Mouse (Mus musculus) heart, adult 18-20 months (tissue): ENCODE data around the gene Atp6v1g1. TPM values are rescaled to one million over a fixed set of nuclear protein-coding genes. Genes with fewer than 3 reads are reported as not detected.

ENCODE experiments used
- DNase-seq, 2 experiments: peaks; one replicate each; pipeline ENCODE4 v3.0.0; 2021 to 2022; ENCODE audit warnings: mixed read lengths in 1 of 2
- long read RNA-seq, 2 experiments: library from polyadenylated mRNA; stranded (forward); transcript quantifications; one replicate each; pipeline ENCODE4 v2.0.0; 2021
- total RNA-seq, 2 experiments: library from RNA; stranded (reverse); gene quantifications; 2 replicates each; pipeline ENCODE4 v1.2.3; 2021

Gene Atp6v1g1
- total RNA-seq = 100 to 1,000 TPM; 143 to 157 TPM
- long read RNA-seq, experiment 1, transcript Atp6v1g1-201 (3 exons, 1,135 nt) = major isoform, 225 of 243 reads
- long read RNA-seq, experiment 1, partial matches to known transcripts = 7 of 243 reads
- long read RNA-seq, experiment 1, other reads (novel, unspliced or antisense) = 11 of 243 reads
- long read RNA-seq, experiment 2, transcript Atp6v1g1-201 (3 exons, 1,135 nt) = major isoform, 153 of 165 reads
- long read RNA-seq, experiment 2, partial matches to known transcripts = 7 of 165 reads
- long read RNA-seq, experiment 2, other reads (novel, unspliced or antisense) = 5 of 165 reads

DNA sequence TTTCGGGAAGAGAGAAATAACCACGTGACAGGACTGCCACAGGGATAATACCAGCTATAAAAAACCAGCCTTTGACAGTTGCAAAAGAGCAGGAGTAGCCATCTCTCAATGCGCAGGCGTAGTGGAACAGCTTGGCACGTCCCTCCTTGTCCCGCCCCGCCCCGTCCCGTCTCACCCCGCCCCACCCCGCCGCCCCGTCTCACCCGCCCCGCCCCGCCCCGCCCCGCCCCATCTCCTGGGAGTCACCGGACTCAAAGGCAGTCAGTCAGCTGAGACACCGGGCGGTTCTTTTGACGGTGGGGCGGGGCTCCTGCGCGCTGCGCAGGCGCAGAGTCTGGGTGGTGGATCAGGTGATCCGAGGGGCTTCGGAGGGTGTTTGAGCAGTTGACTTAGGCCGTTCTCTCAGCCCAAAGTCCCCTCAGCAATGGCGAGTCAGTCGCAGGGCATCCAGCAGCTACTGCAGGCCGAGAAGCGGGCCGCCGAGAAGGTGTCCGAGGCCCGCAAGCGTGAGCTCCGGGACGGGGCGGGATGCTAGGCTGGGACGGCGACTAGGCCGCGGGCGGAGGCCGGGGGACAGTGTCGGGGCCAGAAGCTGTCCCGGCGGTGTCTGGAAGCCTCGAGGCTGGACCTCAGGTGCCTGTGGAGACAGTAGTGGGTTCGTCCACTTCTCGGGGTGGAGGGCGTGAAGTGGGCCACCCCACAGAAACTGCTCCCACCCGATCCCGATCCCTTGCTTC, at the start of gene Atp6v1g1:
Atp6v1g1 (plus strand) TSS at position 279 of the 737 bp plus-strand sequence.
- DNase-seq = peak; percentile 97 to 98

DNA sequence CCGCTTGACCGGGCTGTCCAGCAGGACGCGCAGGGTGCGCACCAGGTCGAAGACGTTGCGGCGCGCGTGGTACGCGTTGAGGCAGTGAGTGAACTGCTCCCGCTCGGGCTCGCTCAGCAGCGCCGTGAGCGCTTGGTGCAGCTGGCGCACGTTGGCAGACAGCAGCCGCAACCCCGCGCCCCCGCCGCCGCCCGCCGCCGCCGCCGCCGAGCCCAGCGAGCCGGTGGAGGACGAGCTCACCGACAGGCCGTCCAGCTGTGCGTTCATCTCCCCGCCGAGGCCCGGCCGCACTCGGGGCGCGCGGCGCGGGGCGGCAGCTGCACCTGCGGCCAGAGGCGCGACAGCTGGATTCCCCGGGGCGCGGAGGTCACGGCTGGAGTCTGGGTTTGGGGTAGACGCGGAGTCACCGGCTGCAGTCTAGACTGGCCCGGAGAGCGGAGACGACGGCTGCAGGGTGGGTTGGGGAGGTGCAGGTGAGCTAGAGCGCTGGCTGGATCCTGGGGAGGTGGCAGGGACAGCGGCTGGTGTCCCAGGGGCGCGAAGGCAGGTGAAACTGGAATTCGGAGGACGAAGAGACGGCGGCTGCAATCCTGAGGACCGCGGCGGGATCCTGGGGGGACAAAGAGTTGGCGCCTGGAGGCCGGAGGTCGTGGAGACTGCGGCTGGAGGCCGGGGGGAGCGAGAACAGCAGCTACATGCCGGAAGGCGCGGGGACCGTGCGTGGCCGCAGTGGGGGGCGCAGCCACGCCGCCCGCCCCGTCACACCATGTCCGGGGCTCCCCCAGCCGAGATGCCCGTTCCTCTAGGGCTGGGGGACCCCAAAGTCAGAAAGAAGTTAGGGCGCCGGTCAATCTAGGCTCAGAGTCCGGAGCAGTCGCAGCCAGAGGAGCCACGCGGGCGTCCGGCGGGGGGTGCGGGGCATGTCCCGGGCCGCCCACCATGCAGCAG, 49.3 kb upstream of the Atp6v1g1 start:
- DNase-seq = peak; percentile 31 to 43

DNA sequence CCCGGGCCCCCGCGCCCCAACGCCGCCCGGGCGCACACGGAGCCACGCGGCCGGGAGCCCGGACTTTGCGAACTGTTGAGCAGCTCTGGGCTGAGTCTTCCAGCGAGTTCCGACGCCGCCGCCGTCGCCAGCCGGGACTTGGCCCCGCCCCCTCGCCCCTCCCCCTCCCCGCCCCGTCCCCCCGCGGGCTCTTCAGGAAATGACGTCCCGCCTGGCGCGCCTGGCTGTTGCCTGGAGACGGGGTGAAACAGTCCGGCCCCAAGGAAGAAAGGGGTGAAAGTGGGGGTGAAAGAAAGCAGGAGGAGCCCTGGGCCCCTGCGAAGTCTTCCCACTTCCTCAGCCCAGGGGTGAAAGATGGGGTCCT, 48.7 kb upstream of the Atp6v1g1 start, which contains the start of gene Whrn:
Whrn (minus strand) TSS at position 77 of the 364 bp plus-strand sequence.
- peak; percentile 82 to 86 for DNase-seq

DNA sequence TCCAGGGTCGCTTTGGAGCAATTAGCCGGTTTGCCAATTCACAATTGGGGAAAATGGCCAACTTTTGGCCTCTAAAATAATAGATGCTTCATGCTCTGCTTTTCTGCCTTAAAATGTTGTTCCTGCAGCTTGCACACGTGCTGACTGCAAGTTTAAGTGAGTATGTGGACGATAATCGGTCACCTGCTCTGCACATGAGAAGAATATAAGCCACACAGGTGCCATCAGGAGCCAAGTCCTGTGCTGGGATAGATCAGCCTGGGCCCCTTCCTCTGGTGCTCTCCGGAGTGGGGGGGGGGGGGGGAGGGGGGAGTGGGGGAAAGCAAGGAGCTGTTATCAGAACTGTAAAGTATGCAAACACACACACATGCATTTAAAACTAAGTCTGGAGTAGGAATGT, 48.3 kb upstream of the Atp6v1g1 start:
- no peak for DNase-seq

DNA sequence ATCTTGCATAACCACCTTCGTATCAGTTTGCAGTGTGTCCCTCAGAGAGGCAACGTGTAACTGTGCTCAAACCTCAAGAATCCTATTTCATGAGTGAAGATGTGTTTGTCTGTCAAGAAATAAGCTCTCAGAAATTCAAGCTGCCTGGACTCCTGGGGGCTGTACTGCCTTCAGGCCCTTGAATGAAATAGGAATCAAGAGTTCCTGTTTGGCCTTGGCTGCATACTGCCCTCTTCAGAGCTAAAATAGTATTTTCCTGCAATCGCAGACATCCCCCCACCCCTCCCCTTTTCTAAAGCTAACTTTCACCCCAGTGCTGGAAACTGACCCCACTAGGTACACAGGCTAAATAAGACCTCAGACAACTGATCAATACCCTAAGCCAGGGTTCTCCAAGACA, 46.2 kb upstream of the Atp6v1g1 start:
- DNase-seq = no peak

DNA sequence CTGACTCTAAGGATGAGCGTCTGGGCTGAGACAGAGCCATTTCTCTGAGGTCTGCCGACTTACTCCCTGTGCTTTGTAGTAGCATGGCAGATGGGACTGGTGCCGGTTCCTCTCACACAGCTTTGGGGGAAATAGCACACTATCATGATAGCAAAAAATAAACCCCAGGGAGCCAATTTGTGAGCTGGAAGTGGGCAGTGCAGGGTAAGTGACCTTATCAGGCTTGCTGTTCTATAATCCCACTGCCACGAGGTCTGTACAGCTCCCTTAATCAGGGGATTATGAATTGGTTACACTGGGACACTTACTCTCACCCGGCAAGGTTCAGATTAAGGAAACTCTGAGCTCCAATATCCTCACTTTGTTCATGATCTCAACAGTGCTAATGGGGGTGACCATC, 43.5 kb upstream of the Atp6v1g1 start:
- no peak for DNase-seq

DNA sequence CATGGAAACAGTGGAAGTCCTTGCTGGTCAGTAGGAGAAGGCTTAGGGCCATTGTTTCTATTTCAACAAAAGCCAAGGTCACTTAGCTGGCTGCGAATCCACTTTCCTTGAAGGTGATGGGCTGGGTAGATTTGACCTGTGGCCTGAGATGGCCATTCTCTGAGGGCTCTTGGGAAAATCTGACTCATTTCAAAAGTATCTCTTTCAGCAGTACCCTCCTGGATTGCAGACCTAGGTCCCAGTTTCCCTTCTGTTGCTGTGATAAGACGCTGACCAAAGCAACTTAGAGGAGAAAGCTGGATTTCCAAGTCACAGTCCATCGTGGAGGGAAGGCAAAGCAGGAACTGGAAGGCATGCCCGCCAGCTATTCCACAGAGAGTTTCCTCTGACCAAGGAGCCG, 40.6 kb upstream of the Atp6v1g1 start:
- DNase-seq = no peak

DNA sequence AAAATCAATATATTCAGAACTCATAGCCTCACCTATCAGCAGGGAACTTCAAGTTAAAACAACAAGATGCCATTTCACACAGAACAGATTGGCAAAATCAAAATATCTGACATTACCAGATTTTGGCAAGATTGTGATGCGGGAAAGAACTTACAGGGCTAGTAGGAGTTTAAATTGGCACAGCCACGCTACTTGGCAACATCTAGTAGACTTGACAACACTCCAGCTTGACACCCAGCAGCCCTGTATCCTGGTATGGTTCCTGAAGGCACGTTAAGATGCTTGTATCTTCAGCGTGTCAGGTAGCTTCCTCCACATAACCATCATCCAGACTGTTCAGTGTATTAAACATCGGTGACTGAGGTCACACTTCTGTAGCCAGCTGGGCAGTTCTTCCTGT, 37.1 kb upstream of the Atp6v1g1 start:
- DNase-seq = no peak

DNA sequence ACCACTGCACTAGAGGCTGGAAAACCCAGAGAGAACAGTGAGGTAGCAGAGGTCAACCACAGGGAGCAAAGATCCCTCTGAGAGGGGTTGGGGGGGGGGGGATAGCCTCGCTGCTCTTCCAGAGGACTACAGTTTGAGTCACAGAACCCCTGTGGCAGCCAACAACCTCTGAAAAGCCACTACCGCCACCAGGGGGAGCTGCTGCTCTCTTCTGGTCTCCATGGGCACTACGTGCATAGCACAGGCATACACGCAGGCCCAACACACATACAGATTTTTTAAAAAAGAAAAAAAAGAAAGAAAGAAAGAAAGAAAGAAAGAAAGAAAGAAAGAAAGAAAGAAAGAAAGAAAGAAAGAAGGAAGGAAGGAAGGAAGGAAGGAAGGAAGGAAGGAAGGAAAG, 36.3 kb upstream of the Atp6v1g1 start:
- DNase-seq = peak; percentile 74 to 94

DNA sequence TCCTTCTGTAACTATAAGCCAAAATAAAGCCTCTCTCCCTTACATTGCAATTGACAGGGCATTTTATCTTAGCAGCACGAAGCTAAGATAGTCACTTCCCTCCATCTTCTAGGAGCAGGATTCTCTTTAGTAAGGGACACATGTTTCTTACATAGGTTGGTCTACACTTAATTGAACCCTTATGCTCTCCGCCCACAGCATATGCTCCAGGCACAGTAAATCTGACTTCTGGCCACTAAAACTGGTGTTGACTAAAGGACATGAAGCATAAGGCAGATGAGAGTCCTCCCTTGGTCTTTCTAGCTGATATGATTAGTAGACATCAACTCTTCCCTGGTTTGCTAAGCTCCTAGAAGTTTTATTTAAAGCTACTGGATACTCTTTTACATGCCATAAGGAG, 31.7 kb upstream of the Atp6v1g1 start:
- DNase-seq = no peak

DNA sequence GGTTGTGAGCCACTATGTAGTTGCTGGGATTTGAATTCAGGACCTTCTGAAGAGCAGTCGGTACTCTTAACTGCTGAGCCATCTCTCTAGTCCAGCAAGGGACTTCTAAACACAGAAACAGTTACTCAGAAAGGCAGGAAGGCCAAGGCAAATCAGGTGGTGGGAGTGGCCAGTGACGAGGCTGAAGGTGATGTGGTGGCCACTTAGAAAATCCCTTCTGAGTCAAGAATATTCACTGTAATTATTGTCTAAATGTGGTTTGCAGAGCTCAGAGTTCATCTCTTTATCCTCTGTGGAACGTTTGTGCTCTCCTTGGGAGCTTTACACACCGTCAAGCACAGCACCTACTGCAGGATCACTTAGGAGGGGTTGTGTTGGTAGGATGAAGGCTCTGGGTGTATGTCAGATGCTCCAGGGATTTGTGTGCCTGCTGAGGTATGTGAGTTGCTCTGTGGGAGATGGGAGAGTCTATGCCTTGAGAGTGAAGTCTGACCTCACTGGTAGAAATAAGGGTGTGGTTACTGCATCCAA, 30.1 kb upstream of the Atp6v1g1 start:
- no peak for DNase-seq

DNA sequence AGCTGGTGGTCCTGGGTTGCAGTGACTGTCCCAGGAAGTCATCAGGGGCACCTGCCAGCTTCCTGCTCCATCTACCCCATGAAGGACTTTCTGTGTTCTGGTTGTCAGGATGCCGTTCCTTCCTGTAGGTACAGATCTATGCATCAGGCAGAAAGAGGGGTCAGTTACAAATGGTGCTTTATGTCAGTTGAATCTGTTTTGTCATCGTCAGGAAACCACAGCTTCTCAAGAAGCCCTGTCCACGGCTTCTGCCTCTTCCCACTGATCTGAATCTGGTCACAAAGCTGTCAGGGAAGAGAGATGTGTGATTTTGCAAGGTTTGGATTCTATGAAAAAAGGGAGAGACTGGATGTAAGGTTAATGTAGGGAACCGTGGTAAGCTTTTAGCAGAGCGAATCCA, 29.6 kb upstream of the Atp6v1g1 start:
- DNase-seq = no peak

DNA sequence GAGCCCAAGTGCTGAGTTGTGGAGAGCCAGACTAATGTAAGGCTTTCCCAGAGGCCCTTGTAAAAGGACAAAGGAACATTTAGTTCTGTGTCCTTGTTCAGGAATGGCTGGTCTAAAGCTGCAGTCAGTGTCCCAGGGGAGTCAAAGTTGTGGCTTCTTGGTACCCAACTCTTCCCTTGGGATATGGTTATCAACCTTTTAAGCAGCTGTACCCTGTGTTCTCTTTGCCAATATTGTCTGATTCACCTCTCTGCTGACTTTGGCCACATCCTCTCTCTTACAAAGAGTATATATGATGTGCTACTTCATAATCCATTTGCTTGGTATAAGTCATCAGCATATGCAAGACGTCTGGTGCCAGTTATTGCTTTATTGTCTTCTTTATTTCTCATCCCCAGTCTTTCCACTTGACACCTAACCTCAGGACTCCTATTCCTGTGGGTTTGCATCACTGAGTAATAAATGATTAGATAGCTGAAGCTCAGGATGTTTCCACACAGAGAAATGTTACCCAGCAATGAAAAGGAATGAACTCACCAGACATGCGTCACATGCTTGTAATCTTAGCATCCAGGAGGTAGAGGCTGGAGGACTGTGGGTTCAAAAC, 22.7 kb upstream of the Atp6v1g1 start:
- no peak for DNase-seq

DNA sequence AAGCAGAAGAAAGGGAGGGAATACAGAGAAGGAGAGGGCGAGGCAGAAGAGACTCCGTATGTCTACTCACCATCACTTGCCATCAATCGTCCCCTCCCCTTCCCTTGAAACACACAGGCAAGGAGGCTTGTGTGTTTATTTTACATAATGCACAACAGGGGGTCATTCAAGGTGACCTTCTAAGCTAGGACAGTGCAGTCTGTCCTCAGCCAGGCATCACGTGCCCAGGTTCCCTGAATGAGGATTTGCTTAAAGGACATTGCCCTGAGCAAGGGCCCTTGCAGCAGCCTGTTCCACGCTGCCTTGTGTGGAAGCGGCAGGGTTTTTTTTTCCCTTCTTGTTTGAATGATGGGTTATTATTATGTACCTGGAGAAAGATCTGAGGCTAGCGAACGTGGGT, 19.1 kb upstream of the Atp6v1g1 start:
- DNase-seq = no peak

DNA sequence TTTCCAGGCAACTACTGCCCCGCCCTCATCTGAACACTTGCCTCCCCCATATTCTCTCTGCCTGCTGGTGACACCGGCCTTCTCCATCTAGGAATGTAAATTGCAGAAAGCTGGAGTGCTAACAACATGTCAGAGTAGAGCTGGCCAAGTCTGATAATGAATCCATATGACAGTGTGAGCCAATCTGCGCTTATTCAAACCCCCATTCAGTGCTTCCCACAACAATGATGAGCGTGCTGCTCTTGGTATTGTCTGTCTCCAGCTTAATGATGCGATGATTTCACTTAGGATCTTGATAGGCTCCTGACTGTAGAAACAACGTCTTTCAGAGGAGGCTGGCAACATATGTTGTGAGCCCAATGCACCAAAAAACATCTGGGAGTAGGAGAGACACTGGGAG, 15.6 kb upstream of the Atp6v1g1 start:
- DNase-seq = no peak

DNA sequence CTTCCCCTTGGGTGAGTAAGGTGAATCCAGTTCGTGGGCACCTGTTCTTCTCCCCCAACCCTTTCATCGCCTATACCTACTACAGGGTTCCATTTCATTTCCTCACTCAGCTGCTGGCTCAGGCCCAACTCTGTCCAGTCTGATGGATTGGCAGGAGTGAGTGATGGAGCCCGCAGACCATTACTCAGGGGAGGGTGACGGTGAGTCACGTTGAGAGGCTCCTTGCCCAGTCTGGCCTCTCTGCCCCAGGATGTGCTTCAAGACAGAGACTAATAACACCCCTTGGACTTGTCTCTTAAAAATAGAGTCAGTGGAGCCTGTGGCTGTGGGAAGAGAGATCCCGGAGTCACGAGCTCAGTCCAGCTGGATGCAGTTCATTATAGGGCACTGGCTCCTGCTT, 14.2 kb upstream of the Atp6v1g1 start:
- no peak for DNase-seq

DNA sequence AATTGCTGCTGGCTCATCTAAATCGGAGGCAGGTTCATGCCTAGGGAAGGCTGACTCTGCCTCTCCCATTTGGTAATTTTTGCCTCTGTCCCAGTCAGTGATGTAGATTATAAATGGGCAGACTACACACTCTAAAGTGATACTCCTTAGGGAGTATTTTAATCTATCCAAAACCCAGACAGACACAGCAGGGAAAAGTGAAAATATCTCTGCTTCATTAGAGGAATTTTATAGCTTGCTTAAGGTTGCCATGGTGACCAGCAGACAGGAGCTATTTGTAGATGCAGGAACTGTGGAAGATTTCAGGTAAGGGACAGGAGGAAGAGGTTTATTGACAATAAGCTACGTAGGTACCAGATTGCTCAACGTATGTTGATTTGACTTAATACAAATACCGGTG, 7.0 kb upstream of the Atp6v1g1 start:
- no peak for DNase-seq

DNA sequence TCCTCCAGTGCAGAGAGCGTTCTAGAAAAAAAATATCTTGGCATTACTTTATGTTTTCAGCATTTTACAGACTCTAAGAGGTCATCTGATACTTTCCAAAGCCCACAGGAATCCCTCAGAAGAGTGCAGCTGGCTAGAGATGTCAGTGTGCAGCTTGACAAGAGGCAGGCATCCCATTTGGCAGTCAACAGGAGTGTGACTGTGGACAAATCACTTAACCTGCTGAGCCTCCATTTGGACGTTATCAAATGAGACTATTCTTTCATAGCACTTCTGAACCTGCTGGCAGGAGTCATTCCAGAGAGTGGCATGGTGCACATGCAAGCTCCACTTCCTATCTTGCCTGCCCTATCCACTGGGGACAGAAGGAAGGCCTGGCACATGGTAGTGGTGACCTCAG, 2.4 kb upstream of the Atp6v1g1 start:
- peak; percentile 79 to 87 for DNase-seq

DNA sequence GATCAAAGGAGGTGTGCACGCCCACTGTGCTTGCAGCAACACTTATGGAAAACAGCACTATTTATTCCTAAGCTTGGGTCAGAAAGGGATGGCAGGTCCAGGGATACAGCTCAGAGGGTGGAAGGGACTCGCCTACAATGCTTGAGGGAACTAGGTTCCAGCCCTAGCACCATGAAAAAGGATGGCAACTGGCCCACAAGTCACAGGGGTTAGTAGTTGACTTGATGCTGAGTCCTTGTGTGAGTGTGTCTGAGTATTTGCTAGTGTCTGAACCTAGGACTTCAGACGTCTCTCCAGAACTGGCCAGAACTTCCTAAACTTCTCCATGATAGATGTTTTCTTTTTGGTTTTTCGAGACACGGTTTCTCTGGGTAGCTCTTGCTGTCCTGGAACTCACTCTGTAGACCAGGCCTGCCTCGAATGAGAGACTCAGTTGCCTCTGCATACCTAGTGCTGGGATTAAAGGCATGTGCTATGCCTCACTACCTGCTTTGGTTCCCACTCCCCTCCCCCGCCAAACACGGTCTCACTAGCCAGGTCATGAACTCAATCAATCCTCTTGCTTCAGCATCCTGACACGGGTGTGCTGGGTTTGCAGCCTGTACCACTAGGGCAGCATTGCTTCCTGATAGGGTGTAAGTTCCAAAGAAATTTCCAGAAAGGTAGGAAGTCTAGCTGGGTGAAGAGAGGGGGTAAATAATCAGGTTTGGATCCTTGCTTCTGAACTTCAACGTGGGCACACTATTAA, 652 bp upstream of the Atp6v1g1 start:
- peak in 1 of 2 experiments; percentile 14 for DNase-seq

DNA sequence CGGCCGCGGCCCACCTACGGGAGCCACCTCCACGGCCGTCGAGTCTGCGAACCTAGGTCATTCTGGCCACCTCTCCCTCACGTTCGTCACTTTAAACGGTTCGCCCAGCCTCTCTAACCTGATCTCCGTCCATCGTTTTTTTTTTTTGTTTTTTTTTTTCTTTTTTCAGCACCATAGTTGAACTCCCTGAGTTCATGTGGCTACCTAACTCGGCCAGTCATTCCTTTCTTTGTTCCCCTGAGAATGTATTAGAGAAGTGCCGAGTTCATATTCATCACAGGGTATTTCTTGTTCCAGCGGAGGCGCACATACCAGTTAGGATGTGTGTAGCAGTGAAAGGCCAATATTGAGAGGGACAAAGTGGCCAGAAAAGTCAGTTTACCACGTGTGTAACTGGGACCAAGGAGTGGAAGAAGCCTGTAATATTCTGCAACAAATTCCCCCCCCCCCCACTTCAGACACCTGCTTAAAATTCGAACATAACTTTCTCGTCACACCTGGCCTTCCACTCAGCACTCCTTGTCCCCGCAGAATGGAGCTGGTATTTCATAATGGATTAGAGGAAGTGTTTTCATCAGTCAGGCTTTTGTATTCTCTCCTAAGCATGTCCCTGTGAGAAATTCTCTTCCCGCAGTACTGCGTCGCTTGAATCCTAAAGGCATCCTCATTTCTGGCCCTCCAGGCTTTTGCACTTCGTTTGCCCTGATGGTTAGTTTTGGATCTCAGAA, 823 bp downstream of the Atp6v1g1 start:
- no peak for DNase-seq
